Mouse (Mus musculus) MEL-GATA-1-ER (cell line): ENCODE measurements around the gene Egln1.

Experiments
- DNase-seq: peaks from one replicate; pipeline ENCODE4 v3.0.0-alpha.2; 2012; ENCODE audit warnings: low read depth; ENCODE audit errors: extremely low read depth

The Egln1 gene

GRCm38 (mm10) chr8:124909936-124910335 lies 39.2 kb downstream of the Egln1 start:
- DNase-seq: no peak

DNA sequence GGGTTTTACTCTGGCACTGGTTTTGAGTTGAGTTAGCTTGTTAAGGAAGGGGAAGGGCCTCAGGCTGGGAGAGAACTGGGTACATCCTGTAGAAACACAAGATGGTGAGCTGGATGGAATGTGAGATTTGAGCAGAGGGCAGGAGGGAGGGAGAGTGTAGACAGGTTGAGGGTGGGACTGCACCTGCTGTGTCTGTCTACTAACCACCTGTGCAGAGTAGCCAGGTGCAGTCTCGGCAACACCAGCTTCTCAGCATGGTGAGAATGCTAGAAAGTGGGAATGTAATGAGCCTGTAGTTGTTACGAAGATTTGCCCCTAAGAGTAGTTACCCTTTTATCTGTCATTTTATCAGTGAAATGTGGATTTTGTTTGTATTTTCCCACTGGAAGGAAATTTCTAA lies 43.6 kb downstream of the Egln1 start:
- no peak for DNase-seq

DNA sequence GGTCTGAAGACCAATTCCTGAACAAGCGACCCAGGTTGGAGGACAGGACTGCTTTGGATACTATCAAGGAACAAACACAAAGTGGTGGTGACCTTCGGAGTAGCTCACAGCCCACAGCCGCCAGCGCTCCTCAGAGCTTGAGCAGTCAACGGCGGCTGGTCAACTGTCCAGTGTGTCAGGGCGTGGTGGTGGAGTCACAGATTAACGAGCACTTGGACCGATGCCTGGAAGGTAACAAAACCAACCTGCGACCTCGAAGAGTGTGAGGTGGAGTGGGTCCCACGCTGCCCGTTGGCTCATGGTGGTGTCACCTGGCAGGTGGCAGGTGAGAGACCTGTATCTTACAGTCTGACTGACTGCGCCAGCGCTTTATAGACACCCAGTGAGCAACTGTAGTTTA lies 45.9 kb downstream of the Egln1 start:
- DNase-seq: no peak

DNA sequence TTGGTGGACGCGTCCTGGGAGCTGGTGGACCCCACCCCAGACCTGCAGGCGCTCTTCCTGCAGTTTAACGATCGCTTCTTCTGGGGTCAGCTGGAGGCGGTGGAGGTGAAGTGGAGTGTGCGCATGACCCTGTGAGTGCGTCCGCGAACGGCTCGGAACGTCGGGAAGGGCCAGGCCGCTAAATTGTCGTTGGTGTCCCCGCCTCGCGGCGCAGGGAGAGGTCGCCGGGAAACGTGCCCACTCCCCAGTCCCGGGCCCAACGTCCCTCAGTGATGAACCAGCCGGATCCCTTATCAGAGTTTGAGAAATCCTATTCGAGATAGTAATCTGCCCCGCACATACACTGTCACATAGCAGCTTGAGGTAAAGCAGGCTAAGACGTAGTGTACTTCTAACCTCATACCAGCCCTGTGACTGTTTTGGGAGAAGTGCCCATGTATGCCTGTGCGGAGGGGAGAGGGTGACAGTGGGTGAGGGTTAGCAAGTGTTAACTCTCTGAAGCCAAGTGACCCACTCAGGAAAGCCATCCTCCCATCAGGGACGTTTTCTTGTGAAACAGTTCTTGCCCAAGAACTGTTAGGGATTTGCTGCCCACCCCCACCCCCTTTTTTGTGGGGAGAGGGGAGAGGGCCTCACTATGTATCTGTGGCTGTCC lies 50.7 kb downstream of the Egln1 start:
- no peak for DNase-seq

GRCm38 (mm10) chr8:124897386-124898250 lies 51.5 kb downstream of the Egln1 start, which contains the start of the genes Exoc8 and Sprtn:
Exoc8 (minus strand) TSS chr8:124897705.
Sprtn (plus strand) TSS chr8:124897886.
- DNase-seq: peak; percentile 66

DNA sequence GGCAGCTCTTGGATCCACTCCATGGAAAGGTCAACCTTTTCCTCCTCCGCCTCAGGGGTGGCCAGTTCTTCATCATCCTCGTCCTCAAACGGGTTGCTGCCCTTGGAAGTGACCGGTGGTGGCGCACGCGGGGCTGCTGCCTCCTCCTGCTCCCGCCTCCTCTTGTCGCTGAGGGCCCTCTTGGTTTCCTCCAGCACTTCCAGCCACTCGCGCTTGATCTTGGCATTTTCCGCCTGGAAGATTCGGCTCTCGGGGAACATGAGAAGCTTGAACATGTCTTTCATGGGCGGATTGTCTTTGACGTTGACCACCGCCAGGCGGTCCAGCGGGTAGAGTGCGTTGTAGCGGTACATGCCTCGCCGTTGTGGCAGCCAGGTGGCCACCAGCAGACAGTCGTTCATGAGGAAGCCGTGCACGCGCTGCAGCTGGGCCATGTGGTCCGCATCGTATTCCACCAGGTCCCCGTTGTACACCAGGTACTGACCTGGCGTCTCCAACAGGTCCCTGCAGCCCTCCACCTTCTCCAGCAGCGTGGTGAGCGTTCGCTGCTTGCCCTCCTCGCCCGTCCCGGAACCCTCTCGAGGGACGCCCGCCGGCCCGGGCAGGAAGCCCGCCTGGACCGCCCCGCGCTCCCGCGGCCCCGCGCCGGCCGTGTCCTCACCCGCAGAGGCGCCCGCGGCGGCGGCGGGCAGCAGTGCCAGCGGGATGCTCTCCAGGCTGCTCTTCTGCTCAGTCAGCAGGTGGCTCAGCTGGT lies 52.3 kb downstream of the Egln1 start:
- DNase-seq: no peak

DNA sequence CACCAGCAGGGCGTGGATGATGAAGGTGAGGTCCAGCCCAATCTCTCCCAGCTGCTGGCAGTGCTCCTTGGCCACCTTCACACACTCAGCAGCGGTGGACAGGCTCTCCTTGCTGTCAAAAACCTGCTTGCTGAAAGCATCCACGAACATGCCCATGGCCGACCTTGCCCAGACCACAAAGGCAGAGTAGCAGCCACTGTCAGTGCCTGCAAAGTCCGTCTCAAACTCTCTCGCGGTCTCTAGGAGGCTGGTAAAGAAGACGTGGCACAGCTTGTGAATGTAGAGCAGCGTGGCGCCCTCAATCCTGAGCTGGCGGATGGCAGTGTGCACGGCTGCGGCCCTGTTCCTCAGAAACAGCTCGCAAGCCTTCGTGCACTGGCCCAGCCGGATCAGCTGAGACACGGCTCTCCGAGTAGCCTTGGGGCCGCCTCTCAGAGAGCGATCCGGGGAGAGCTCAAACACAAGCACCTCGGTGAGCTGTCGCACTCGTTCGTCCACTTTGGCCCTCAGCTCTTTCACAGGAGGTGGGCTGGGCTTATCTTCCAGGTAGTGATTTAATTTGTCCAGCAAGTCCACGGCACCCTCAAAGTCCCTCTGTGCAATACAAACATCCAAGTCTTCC lies 53.0 kb downstream of the Egln1 start:
- DNase-seq: no peak

GRCm38 (mm10) chr8:124892596-124892995 lies 56.5 kb downstream of the Egln1 start:
- DNase-seq: no peak

DNA sequence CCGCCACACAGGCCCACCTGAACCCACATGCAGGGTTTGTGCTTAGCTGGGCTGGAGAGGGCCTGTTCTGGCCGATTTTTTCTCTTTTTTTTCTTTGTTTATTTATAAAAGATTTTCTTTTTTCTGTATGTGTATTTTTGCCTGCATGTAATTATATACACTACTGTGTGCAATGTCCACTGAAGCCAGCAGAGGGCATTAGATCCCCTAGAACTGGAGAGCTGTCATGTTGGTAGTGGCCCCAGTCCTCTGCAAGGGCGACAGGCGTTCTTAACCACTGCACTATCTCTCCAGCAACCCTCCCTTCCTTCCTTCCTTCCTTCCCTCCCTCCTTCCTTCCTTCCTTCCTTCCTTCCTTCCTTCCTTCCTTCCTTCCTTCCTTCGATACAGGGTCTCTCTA lies 60.7 kb downstream of the Egln1 start:
- no peak for DNase-seq

DNA sequence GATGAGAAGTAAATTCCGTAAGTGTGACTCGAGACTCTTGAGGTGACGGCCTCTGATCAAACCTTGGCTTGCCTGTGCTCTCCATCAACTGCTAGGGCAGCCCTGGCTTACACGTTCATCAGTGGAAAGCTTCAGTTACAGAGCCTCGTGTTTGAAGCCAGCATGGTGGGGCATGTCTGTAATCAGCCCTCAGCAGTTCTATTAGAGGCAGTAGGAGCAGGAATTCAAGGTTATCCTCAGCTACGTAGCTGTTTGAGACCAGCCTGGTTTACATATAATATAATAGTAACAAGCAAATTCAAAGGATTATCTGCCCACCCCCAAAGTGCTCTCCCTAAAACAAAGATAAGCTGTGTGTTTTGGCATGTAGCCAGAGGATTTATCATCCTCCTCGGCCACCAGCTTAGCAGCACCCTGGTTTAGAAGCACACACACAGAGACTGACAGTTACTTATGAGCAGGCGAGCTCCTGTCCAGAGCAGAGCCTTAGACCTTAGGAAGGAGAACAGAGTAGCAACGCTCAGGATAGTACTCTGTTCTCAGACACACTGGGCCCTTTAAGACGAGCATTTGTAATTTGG lies 70.1 kb downstream of the Egln1 start:
- peak; percentile 83 for DNase-seq

DNA sequence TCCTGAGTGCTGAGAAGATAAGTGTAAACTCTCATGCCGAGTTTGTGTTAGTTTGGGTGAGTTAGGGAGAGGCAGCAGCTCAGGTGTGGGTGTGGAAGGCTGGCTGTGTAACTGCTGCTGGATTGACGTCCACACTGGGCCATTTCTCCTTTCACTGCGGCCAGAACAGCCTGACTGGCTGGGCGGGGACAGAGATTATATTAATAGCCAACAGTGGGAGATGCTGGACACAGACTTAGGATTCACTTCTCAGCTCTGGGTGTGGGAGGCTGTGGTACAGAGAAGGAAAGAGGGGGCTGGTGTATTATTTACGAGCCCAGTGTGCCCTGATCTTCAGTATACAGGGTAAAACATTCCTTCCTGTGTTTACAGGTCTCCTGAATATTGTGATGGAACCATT lies 71.0 kb downstream of the Egln1 start:
- DNase-seq: no peak

DNA sequence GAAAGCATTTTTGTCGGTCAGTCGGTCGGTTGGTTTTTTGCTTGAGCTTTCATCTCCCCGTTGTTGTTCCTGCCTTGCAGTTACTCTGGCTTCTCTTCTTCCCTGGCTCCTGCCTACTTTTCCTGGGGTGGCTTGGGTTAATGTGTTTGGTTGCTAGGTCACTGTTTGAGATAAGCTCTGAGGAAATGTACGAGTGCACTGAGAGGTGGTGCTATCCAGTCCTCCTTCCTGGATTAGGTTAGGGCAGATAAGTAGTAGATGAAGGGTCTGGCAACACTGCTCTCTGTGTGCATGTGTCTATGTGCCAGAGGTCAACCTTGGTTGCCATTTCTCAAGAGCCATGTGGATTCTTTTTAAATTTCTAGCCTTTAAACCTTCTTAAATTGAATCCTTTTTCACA lies 76.4 kb downstream of the Egln1 start:
- no peak for DNase-seq

DNA sequence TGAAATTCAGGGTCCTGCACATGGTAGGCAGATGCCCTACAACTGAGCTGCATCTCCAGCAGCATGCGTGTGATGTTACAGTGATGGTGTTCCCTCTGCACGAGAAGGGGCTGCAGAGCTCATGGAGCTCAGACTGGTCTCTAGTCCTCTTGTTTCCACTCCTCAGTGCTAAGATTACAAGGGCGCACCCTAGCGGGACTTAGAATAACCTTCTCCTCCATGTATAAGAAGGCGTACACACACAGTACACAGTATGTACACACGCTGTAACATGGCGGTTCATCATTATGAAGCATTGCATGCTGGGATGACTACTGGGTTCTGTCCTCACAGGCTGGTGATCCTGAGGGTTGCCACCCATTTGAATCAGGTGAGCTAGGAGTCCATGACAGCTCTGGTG lies 77.0 kb downstream of the Egln1 start:
- no peak for DNase-seq

DNA sequence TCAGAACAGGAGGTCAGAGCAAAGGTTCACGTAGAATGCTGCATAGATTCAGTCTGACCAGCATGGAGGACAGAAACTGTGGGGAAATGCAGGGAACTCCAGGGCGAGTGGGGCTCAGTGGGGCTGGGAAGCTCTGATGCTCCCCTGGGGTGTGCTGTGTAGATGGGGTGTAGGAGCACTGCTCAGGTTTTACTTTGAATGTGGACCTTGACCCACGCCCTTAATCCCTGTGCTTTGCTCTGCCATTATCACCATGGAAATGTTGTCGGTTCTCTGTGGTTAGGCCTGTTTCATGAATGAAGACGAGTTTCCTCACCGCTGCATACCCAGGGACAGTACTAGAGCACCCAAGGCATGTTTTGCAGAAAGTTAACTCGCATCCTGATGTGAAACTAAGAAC lies 77.7 kb downstream of the Egln1 start:
- DNase-seq: no peak

- DNase-seq: no peak
Measured at GRCm38 (mm10) chr8:124869708-124870107, 79.4 kb downstream of the Egln1 start.

DNA sequence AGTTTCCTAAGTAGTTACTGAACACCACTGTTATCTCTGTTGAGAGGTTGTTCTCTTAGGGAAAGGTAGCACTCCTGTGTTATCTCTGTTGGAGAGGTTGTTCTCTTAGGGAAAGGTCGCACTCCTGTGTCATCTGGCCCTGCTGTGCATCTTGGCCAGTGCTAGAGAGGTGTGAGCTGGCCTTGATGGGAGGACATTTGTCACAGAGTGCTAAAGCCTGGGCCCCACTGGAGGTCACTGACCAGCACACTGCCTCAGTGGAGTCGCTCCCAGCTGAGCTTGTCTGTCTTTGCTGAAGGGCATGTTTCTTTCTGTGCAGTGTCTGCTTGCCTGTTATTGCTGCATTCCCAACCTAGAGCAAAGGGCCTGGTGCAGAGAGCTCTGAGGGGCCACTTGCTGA lies 82.0 kb downstream of the Egln1 start:
- no peak for DNase-seq

DNA sequence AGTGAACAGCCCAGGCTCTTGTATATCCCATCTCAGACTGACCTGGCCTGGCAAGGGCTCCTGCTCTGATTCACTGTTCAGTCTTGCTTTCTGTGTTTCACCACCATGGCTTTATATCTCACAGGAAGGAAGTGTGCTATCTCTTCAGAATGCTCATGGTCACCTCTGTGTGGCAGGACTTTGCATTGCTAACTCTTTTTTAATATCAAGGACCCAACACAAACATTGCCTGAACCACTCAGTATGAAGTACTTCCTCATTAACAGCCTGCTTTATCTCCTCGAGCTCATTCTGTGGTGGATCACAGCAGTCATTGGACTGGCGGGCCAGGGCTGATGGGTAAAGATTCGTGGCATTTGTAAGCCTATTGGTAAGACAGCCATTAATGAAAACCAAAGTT lies 82.5 kb downstream of the Egln1 start:
- peak; percentile 89 for DNase-seq

DNA sequence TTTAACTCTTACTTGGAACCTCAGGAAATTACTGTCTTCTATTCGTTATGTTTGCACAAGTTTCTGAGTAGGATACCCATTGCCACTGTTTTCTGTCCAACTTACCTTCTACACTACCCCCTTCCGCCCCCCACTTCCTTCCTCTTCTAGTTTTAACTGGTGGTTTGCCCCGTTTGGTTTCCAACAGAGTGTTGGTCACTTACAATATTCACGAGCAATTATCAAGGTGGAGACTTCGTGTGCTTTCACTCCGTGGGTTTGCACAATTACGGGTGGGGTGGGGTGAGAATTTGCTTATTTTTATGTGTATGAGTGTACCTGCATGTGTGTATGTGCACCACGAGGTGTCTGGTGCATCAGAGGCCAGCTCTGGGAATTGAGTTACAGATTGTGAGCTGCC lies 85.4 kb downstream of the Egln1 start:
- peak; percentile 44 for DNase-seq

GRCm38 (mm10) chr8:124863163-124863677 lies 85.9 kb downstream of the Egln1 start:
- peak; percentile 33 for DNase-seq

GRCm38 (mm10) chr8:124862321-124863162 lies 86.6 kb downstream of the Egln1 start, which contains the start of the genes Gnpat and 2810004N23Rik:
Gnpat (plus strand) TSS chr8:124863033.
2810004N23Rik (minus strand) TSS chr8:124863120.
- DNase-seq: peak; percentile 62
